Mouse (Mus musculus): ENCODE data around the gene Eid1. TPM values are rescaled to one million over a fixed set of nuclear protein-coding genes. Genes with fewer than 3 reads are reported as not detected.

The Eid1 gene
- polyA plus RNA-seq, 1 experiment from 2014 or later = 377 TPM

DNA sequence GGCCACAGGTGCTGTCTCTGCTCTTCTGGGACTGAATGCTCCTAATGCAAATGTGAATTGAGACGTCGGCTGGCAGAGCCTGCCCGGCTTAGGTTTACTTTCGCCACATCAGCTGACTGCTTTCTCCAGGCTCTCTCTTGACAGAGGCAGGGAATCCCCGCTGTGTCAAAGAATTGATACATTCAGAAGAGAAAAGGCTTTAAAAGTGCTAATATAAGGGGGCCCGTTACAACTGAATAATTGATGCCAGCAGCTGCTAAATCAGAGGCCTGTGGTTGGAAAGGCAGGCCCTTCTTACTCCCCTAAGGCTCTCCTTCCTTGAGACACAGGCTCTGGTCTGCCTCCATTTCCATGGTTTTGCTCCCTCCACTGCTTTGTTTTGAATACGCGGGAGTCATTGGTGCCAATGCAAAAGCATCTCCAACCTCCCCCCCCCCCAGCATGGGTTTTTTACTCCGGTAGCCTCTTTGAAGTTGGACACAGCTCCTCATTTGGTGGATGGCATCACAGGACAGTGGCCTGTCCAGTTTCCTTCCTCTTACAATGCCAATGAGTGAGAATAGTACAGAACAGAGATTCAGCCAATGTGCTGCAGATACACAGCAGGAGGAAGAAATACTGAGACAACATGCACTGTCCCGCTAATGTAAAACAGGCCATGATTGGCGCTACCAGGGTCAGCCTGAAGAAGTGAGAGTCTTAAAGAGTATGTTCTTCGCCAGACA, 32.2 kb downstream of the Eid1 start:
- Histone ChIP-seq H3K4me1 (no peaks in the 10 kb centered on the region; the same call in 1 of the 2 replicates), H3K27ac (replicated peaks) (no peak overlapping the region), H3K36me3 (no peaks in the 10 kb centered on the region), H3K9ac (replicated peaks) (no peak overlapping the region), H3K4me2 (no peak overlapping the region), H3K9me3 (replicated peaks) (no peaks in the 10 kb centered on the region), H3K27me3 (replicated peaks) (no peaks in the 10 kb centered on the region), H3K4me3 (replicated peaks) (no peak overlapping the region)
- no peak for ATAC-seq (ENCODE audit: low FRiP score)
- 32% methylated on average over 12 of the region's 12 CpGs for WGBS

DNA sequence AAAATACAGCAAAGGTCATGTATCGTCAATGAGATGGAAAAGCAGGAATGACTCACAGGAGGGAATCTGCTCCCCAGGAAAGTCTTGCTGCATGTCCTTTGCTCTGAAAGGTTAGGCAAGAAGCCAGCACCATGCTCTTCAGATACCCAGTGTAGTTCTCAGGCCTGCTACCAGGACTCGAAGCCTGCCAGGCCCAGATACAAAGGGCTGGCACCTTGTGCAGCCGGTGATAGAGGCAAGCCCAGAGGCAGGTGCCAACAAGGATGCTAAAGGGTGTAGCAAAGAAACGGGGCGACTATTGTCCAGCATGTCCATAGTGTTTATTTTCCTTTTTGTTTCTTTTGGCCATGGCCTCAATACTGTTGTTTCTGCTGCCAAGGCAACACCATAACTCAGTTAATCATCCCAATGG, 33.6 kb downstream of the Eid1 start:
- H3K9ac ChIP-seq (replicated peaks) = no peak overlapping the region
- ATAC-seq (ENCODE audit: low FRiP score) = no peak
- H3K4me1 ChIP-seq = no peaks in the 10 kb centered on the region; the same call in 1 of the 2 replicates
- WGBS = 50% methylated on average over 5 of the region's 5 CpGs
- H3K27me3 ChIP-seq (replicated peaks) = no peaks in the 10 kb centered on the region
- no peak overlapping the region for H3K27ac ChIP-seq (replicated peaks)
- H3K4me3 ChIP-seq (replicated peaks) = no peak overlapping the region
- no peaks in the 10 kb centered on the region for H3K9me3 ChIP-seq (replicated peaks)
- no peaks in the 10 kb centered on the region for H3K36me3 ChIP-seq
- no peak overlapping the region for H3K4me2 ChIP-seq

DNA sequence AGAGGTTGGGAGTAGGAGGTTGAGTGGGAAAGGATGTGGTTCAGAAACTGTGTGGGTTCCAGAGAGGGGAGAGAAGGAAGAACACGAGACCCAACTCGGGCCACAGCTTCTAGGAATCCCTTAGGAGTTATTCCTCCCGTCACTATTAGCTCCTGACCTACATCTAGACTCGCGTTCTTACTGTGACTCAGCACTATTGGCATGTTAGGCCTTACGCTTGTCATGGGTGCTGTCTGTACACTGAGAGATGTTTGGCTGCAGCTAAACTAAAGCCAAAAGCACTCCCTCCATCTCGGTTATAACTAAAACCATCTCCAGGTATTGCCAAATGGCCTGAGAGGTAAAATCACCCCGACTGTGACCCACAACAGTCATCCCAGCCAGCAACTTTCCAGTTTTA, 43.7 kb downstream of the Eid1 start:
- no peaks in the 10 kb centered on the region for H3K36me3 ChIP-seq
- H3K27me3 ChIP-seq (replicated peaks) = 0 out of 2 replicates have a peak, but pooled peaks cover 4% of the 10 kb centered on the region
- no peak overlapping the region for H3K27ac ChIP-seq (replicated peaks)
- no peaks in the 10 kb centered on the region for H3K4me1 ChIP-seq
- no peak overlapping the region for H3K4me3 ChIP-seq (replicated peaks)
- no peak overlapping the region for H3K9ac ChIP-seq (replicated peaks)
- 90% methylated on average over 8 of the region's 8 CpGs for WGBS
- no peak for ATAC-seq (ENCODE audit: low FRiP score)
- no peak overlapping the region for H3K4me2 ChIP-seq
- H3K9me3 ChIP-seq (replicated peaks) = no peaks in the 10 kb centered on the region

DNA sequence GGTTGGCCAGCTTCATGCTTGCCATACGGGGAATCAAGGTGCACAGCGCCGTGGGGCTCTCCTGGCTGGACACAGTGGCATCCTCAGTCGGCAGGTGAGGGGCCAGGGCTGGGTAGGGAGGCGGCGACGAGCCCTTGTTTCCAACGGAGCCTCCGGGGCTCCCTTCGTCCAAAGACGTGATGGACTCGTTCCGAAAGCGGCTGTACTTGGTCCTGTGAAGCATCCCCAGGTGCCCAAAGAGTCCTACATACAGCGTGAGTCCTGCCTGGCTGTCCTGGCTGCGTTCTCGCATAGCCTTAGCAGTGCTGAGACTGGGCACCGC, 50.2 kb downstream of the Eid1 start:
- peak; percentile 58; the same call in 1 of the 2 replicates for ATAC-seq (ENCODE audit: low FRiP score)
- Histone ChIP-seq H3K4me2 (peak overlapping the region; percentile 100), H3K4me1 (peaks cover 28% of the 10 kb centered on the region), H3K27ac (replicated peaks) (peak overlapping the region; percentile 76), H3K36me3 (no peaks in the 10 kb centered on the region), H3K9ac (replicated peaks) (peak overlapping the region; percentile 66), H3K27me3 (replicated peaks) (0 out of 2 replicates have a peak, but pooled peaks cover 12% of the 10 kb centered on the region), H3K4me3 (replicated peaks) (peak overlapping the region; percentile 54), H3K9me3 (replicated peaks) (no peaks in the 10 kb centered on the region)
- 2% methylated on average over 18 of the region's 18 CpGs for WGBS

DNA sequence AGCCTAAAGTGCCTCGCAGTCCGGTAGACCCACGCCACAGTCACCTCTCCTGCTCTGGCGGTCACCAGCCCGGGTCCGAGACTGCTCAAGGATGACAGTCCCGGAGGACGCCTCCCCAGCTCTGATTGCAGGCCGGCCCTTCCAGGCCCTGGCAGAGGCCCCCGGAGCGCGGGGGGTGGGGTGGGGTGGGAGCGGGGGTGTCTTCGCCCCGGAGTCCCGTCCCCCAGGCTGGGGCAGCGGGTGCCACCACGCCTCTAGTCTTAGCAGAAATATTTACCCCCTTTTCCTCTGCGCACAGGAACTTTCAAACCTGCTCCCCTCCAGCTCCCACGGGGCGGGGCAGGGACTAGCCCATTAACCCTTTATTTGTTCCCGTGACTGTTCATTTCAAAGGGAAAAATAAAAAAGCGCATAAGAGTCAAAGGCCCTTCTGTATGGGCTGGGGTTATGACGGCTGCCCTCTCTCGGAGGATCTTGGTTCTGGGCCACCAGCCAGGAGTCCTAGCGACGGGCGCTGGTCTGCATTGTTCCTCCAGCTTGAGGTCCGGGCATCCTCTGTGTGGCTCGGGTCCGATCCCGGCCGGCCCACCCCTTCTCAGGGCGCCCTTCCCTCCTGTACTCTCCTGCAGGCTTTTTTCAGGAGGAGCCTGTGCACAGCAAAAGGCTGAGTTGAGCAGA, 50.7 kb downstream of the Eid1 start:
- 0 out of 2 replicates have a peak, but pooled peaks cover 12% of the 10 kb centered on the region for H3K27me3 ChIP-seq (replicated peaks)
- peak overlapping the region; percentile 54 for H3K4me3 ChIP-seq (replicated peaks)
- H3K9ac ChIP-seq (replicated peaks) = peak overlapping the region; percentile 66
- peaks cover 28% of the 10 kb centered on the region for H3K4me1 ChIP-seq
- H3K27ac ChIP-seq (replicated peaks) = peak overlapping the region; percentile 76
- H3K4me2 ChIP-seq = peak overlapping the region; percentile 100
- H3K36me3 ChIP-seq = no peaks in the 10 kb centered on the region
- no peaks in the 10 kb centered on the region for H3K9me3 ChIP-seq (replicated peaks)
- under 1% methylated on average over 34 of the region's 34 CpGs for WGBS
- ATAC-seq (ENCODE audit: low FRiP score) = peak; percentile 76

DNA sequence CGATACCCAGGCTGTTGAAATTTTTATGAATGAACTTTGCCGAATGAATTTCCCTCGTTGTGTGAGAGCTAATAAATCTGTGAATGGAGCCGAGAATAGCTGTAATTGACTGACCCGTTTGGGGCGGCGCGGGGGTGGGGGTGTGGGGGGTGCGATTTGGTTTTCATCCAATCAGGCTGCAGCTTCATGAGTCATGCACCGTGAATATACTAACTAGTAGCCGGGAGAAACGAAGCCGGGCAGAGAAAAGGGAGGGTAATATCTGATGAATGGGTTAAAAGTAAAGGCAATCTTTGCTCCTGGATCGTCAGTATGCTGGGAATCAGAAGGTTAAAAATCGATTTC, 51.2 kb downstream of the Eid1 start, which contains the start of gene Shc4:
Gene Shc4 (minus strand): TSS at position 63 of the 345 bp plus-strand sequence.
- peak; percentile 88 for ATAC-seq (ENCODE audit: low FRiP score)
- peak within 1 kb of the TSS; percentile 54 for H3K4me3 ChIP-seq (replicated peaks)
- under 1% methylated on average over 15 of the region's 15 CpGs for WGBS
- H3K27me3 ChIP-seq (replicated peaks) = 0 out of 2 replicates have a peak, but pooled peaks cover 12% of the 10 kb centered on the region
- peak within 1 kb of the TSS; percentile 66 for H3K9ac ChIP-seq (replicated peaks)
- H3K36me3 ChIP-seq = no peaks in the 10 kb centered on the region
- H3K9me3 ChIP-seq (replicated peaks) = no peaks in the 10 kb centered on the region
- peak within 1 kb of the TSS; percentile 100 for H3K4me2 ChIP-seq
- H3K27ac ChIP-seq (replicated peaks) = peak within 1 kb of the TSS; percentile 76
- peaks cover 28% of the 10 kb centered on the region for H3K4me1 ChIP-seq

Other genes with a start within 250 kb of the Eid1 start
- gene Gm9913, start 168.0 kb upstream of the Eid1 start, polyA plus RNA-seq (2015; fragmentation: Nextera tagmentation; extraction: Ambion mirVana) = 0.26 and 0.27 TPM in 2 replicates
- 3.2 and 4.8 TPM in 2 replicates for gene Fbn1, start 165.1 kb upstream of the Eid1 start, polyA plus RNA-seq (2015; fragmentation: Nextera tagmentation; extraction: Ambion mirVana)
- 2.1 and 2.8 TPM in 2 replicates for gene Cep152, start 48.0 kb upstream of the Eid1 start, polyA plus RNA-seq (2015; fragmentation: Nextera tagmentation; extraction: Ambion mirVana)
- 4.3 and 4.6 TPM in 2 replicates for gene Shc4, start 51.1 kb downstream of the Eid1 start, polyA plus RNA-seq (2015; fragmentation: Nextera tagmentation; extraction: Ambion mirVana)
- gene Secisbp2l, start 109.8 kb downstream of the Eid1 start, polyA plus RNA-seq (2015; fragmentation: Nextera tagmentation; extraction: Ambion mirVana) = 23.0 and 26.1 TPM in 2 replicates
- gene Galk2, start 186.0 kb downstream of the Eid1 start, polyA plus RNA-seq (2015; fragmentation: Nextera tagmentation; extraction: Ambion mirVana) = 34.1 and 37.9 TPM in 2 replicates
- gene Cops2, start 186.0 kb downstream of the Eid1 start, polyA plus RNA-seq (2015; fragmentation: Nextera tagmentation; extraction: Ambion mirVana) = 58.0 and 66.4 TPM in 2 replicates

Measured in neural tube, embryonic 15.5 days (tissue).